Mouse (Mus musculus) monocyte, adult 2 months (primary cell): ENCODE data around the gene Rsph3b.

Experiments used
- DNase-seq, 2 experiments: peaks; one replicate each; pipeline ENCODE4 v3.0.0; 2022; ENCODE audit warnings: low spot score in 2 of 2, low read depth in 1 of 2

Rsph3b gene

DNA sequence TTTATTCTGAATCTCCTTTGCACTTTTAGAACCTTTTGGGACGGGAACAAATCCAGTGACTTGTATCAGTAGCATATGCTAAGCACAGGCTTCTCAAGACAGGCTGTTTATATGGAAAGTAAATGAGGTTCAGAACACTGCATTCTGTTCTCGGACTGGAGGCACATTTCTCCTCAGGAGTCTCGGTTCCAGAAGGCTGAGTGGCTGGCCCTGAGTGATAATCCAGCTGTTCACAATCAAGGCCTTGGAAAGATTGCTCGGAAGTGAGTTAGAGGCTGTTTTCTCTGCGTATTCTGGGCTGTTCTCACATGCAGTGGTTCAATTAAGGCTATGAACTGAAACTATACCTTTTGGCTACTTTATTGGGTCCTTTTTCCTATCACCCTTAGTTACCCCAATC is 82.9 kb downstream of the Rsph3b start:
- DNase-seq = no peak

DNA sequence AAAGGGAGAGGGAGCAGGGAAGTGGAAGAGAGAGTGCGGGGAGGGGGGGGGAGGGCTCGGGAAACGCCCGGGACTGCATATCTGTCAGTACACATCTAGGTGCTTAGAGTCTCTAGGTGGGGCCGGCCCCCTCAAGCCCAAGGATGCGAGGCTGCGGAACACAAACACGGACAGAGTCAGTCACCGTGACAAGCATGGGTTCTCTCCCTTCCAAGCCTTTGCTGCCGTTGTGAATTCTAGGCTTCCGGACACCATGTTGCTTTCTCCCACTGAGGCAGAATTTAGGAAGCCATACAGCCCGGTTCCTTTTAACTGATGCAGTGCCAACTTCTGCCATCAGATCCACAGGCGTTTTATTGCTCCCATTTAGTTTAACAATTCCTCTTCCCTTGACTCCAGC is 83.6 kb downstream of the Rsph3b start:
- no peak for DNase-seq

DNA sequence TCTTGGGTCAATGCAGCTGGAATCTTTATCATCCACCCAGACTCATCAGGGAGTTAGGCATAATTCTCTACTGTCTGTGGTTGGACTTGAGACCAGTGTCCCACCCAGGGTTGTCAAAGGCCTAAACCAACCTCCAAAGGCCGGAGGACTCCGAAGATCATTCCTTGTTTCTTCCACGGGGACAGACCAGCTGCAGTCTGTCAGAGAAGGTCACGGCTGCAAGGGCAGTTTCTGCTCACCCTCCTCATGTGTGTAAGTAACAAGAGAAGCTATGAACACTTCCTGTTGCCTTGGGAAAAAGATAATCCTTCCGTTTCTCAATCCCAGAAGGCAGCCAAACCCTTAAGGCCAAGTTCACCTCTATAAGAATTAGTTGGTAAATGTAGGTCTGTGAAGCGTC is 85.0 kb downstream of the Rsph3b start:
- no peak for DNase-seq

DNA sequence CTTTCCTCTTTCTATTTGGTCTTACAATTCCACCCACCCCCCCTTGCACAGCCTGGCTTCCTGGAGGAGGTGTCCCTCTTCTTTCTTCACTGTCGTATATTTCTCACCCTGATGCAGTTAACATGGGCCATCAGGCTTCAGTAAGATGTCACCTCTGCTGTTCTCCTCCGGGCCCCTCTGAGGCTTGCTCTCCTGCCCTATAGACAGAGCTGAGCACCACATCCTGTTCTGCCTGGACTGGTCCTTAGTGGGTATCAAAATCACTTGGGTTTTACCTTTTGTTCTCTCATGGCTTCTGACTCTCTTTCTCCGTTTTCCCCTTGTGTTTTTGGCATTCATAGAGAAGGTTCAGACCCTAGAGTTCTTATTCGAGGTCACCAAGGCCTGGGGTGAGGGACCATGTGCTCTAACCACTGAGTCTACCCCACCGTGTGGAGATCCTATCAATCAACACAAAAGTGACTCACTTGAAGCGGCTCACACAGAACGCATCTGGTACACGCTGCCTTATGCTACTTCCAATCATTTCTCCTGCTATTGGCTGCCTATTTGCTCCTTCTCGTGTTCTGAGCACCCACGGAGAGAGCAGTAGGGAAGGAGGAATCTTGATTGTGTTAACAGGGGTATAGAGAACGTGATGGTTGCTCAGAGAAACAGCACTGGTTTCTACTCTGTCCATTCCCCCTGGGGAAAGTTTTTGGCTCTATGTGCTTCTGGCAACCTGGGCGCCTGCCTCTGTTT is 86.3 kb downstream of the Rsph3b start:
- DNase-seq = no peak

DNA sequence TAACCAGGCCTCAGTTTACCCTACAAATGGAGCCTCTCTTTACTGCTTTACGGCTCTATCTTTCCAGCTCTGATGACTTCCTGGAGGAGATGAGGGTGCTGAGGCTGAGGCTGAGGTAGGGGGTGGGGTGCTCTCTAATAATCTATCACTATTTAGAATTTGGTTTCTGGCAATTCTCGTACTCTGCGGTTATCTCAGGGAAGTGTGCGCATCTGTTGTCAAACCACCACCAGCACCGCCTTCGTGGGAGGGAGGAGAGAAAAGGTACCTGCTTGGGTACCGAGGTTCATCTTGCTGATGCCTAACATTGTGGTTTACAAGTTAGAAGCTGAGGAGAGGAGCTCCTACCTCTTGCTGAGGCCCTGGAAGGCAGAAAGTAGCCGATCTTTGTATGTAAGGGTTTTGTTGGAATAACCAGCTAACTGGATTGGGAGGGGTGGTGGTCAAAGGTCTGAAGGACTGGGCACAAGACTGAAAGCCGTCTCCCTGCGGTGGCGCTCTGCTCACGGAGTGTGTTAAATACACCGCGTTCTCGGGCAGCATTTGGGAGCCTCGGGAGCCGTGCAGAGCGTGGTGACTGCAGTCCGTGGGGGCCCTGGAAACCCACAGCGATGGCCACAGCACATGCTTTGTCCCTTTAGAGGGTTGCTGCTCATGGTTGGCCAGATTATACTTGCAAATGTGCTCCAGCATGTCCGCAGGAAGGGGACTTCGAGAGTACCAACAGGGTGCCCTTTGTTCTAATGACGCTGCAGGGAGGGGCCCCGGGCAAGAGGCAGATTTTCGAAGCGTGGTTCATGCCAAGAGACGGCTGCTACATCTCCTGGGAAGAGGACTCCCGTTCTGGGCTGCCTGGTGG is 87.1 kb downstream of the Rsph3b start:
- no peak for DNase-seq

DNA sequence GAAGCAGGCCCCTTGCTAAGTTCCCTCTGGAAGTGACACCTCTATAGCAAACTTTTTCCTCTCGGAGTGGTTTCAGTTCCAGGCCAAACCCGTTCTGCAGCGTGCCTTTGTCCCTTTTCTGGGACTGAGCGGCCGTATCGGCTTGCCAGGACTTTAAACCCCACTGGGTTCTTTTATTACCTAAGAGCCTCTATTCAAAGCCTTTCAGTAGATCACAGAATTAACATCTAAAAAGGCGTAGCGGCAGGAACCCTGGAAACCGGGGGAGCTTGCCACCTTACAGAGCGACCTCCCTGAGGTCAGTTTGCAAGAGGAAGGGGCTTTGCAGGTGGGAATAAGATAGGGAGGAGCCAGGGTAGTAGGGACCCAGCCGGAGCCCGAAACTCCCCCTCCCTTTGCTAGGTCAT is 88.0 kb downstream of the Rsph3b start:
- DNase-seq = no peak

DNA sequence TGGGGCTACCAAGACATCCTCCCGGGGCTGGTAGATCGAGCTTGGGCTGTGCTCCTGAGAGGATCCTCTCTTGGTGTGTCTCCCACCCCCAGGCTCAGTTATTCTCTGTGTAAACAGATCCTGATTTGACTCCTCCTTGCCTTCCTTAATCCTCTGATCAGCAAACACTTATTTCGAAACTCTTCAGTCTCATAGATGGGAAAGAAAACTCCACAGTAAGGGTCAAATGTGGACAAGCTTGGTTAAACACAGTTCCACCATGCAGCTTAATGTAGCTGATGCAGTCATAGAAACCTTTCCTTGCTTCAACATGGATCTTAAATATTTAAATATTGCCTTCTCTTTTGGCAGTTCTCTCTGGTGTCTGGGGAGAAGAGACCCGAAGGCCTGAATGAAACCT is 88.4 kb downstream of the Rsph3b start:
- DNase-seq = no peak
